Mouse (Mus musculus) small intestine, adult 2 months (tissue): ENCODE results near the gene Tas1r2. TPM values are rescaled to one million over a fixed set of nuclear protein-coding genes. Genes with fewer than 3 reads are reported as not detected.

ENCODE experiments used
- H3K27ac ChIP-seq: fragments of 200-500 bp; 2 replicates; pipeline ENCODE4 v1.5.1; 2012; ENCODE audit warnings: low read depth, low read length, control low read depth, inconsistent platforms; ENCODE audit not compliant: insufficient read depth
- H3K27me3 ChIP-seq: fragments of 200-500 bp; 2 replicates; pipeline ENCODE4 v1.6.1; 2012; ENCODE audit warnings: mild to moderate bottlenecking, moderate library complexity, low read length, inconsistent platforms; ENCODE audit not compliant: control insufficient read depth, insufficient read depth
- H3K36me3 ChIP-seq: fragments of 200-500 bp; 2 replicates; pipeline ENCODE4 v1.6.1; 2012; ENCODE audit warnings: mild to moderate bottlenecking, low read length, control low read depth, inconsistent platforms; ENCODE audit not compliant: control insufficient read depth, insufficient read depth
- H3K4me1 ChIP-seq: fragments of 200-500 bp; 2 replicates; pipeline ENCODE4 v1.6.1; 2012; ENCODE audit warnings: low read length, inconsistent platforms, mixed read lengths; ENCODE audit not compliant: control insufficient read depth, insufficient read depth, insufficient read length
- H3K4me3 ChIP-seq: fragments of 200-500 bp; 2 replicates; pipeline ENCODE4 v1.5.1; 2012; ENCODE audit warnings: low read depth, mild to moderate bottlenecking, control low read depth, inconsistent platforms, low read length, moderate library complexity
- CTCF ChIP-seq: fragments of 200-500 bp; IDR thresholded peaks from 2 replicates; pipeline ENCODE4 v1.5.1; 2012; ENCODE audit warnings: low read depth, mild to moderate bottlenecking, control low read depth, inconsistent platforms, low read length, moderate library complexity, mixed read lengths; ENCODE audit not compliant: insufficient replicate concordance, insufficient read length; ENCODE audit errors: extremely low read depth
- POLR2A ChIP-seq: fragments of 200-500 bp; IDR thresholded peaks from 2 replicates; pipeline ENCODE4 v1.6.1; 2012; ENCODE audit warnings: low read depth, mild to moderate bottlenecking, control low read depth, inconsistent platforms, low read length, moderate library complexity
- WGBS: fragments of 180-500 bp; shearing (Covaris S2); methylation state at CpG from one replicate; pipeline ENCODE4 v1.1.7; 2018; 5-methylcytosine and 5-hydroxymethylcytosine counted together
- polyA plus RNA-seq: library from polyadenylated mRNA; depleted of rRNA; stranded (reverse); fragments of >200 nt; gene quantifications from 2 replicates; pipeline ENCODE4 v1.2.3, GENCODE M21; 2012

Tas1r2 gene
- polyA plus RNA-seq, 1 experiment = 0.41 TPM

DNA sequence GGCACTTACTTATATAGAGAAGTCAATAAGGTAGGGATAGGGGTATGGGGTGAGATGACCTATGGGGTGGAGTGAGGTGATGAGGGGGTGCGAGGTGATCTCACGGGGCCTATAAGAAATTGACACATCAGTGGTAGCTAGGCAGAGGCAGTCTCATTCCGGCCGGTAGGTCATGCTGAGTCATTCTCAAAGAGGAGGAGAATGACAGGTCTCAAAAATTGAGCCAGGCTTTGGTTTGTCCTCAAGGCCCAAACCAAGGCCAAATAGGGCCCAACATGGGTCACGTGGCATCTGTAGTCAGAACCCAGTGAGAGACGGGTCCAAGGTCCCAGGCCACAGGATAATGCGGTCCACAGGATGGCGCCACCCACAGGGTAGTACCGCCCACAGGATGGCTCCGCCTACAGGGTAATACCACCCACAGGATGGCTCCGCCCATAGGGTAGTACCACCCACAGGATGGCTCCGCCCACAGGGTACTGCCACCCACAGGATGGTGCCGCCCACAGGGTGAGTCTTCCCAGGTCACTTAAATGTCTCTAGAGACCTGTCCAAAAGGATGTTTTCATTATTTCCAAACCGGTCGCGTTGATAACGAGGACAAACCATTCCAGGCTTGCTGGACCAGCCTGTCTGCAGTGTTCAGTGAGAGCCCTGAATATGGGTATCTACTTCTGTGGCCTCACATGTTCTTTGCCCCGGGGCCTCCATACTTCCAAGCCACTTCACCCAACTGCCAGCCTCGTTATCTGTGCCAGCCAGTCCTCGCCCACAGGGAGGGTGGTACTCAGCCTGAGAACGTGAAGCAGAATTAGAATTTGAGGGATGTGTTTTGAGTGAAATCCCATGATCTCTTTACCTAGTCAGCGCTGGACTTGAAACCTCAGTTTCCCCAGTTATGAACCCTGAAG, 30.6 kb downstream of the Tas1r2 start:
- no peak for TF ChIP-seq POLR2A
- TF ChIP-seq CTCF = no peak
- no peaks in the 10 kb centered on the region for H3K27me3 ChIP-seq
- H3K36me3 ChIP-seq = no peaks in the 10 kb centered on the region
- H3K4me3 ChIP-seq = no peak overlapping the region
- 72% methylated on average over 22 of the region's 22 CpGs for WGBS
- no peak overlapping the region for H3K27ac ChIP-seq
- no peaks in the 10 kb centered on the region for H3K4me1 ChIP-seq

DNA sequence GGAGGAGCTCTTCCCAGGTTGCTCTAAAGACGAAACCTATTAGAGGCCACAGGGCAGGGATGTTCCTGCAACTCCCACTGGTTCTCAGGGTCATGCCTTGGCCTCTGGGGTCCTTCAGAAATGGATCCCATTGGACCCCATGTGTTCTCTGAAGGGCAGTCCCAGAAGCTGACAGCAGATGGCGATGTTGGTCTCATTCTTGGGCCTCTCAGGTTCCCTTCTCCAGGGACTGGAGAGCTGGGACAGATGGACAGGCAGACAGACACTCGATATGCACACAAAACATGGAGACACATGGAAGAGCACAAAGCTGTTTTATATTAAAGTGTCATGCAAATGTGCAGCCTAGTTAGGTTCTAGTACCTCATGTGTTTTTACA, 31.3 kb downstream of the Tas1r2 start:
- Histone ChIP-seq H3K4me3 (no peak overlapping the region), H3K27me3 (no peaks in the 10 kb centered on the region), H3K27ac (no peak overlapping the region), H3K4me1 (no peaks in the 10 kb centered on the region), H3K36me3 (no peaks in the 10 kb centered on the region)
- 11% methylated on average over 3 of the region's 3 CpGs for WGBS
- TF ChIP-seq CTCF = peak; percentile 64; the same call in 1 of the 2 replicates
- no peak for TF ChIP-seq POLR2A

DNA sequence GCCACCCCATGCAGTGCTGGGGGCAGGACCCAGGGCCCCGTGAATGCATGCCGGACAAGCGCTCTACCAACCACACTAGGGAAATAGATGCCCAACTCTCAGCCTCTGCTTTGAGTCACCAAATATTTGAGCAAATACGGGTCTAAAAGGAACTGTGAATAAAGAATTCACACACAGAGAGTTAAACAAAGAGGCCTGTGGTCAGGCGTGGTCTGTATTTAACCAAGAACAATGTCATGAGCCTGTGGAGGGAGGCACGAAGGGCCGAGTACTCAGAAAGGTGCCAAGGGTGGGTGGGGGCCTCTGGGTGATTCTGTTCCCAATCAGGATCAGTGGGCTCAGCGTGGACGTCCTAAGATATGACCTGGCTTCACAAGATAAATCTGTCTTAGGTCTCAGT, 34.7 kb downstream of the Tas1r2 start:
- Histone ChIP-seq H3K36me3 (no peaks in the 10 kb centered on the region), H3K27ac (no peak overlapping the region), H3K27me3 (no peaks in the 10 kb centered on the region), H3K4me1 (no peaks in the 10 kb centered on the region), H3K4me3 (no peak overlapping the region)
- WGBS = 63% methylated on average over 9 of the region's 9 CpGs
- TF ChIP-seq POLR2A (no peak), CTCF (no peak)

DNA sequence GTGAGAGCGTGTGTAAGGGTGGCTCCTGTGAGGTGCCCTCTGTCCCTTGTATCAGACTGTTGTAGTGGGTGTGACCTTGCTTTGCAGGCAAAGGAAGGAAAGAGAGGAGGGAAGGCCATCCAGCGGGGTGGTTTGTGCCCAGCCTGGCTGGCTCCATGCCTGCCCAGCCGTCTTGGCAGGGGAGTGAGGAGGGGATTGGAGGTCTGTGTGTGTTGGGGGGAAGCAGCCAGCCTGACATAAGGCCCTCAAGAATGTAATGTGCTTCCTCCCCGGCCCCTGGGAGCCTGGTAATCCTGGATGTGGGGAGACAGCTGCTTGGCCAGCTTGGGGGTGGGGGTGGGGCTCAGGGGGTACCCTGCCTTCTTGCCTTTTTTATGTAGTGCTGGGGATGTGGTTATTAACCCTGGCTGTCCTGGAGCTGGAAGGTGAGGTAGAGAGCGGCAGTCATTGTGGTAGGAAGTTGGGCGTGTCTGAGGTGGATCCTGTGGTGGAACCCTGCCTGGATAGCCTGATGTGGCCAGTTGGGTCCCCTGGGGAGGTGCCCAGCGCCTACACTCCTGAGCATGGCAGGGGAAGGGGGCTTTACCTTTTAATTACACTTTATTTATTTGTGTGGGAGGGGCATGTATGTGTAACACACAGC, 36.4 kb downstream of the Tas1r2 start:
- Histone ChIP-seq H3K36me3 (no peaks in the 10 kb centered on the region), H3K27me3 (no peaks in the 10 kb centered on the region), H3K4me1 (no peaks in the 10 kb centered on the region), H3K4me3 (no peak overlapping the region), H3K27ac (no peak overlapping the region)
- 41% methylated on average over 7 of the region's 7 CpGs for WGBS
- no peak for TF ChIP-seq POLR2A
- TF ChIP-seq CTCF = no peak

- H3K4me1 ChIP-seq = no peaks in the 10 kb centered on the region
- no peak overlapping the region for H3K4me3 ChIP-seq
- H3K27me3 ChIP-seq = no peaks in the 10 kb centered on the region
- WGBS = 31% methylated on average over 5 of the region's 5 CpGs
- TF ChIP-seq CTCF (no peak), POLR2A (no peak)
- H3K27ac ChIP-seq = no peak overlapping the region
- no peaks in the 10 kb centered on the region for H3K36me3 ChIP-seq
Measured at GRCm38 (mm10) chr4:139693315-139693714, 40.0 kb downstream of the Tas1r2 start.

- Histone ChIP-seq H3K36me3 (no peaks in the 10 kb centered on the region), H3K4me1 (no peaks in the 10 kb centered on the region), H3K27ac (no peak overlapping the region), H3K4me3 (no peak overlapping the region), H3K27me3 (no peaks in the 10 kb centered on the region; the same call in 1 of the 2 replicates)
- WGBS = 9% methylated on average over 9 of the region's 9 CpGs
- TF ChIP-seq POLR2A (no peak), CTCF (no peak)
Measured at GRCm38 (mm10) chr4:139697755-139698154, 44.4 kb downstream of the Tas1r2 start.

DNA sequence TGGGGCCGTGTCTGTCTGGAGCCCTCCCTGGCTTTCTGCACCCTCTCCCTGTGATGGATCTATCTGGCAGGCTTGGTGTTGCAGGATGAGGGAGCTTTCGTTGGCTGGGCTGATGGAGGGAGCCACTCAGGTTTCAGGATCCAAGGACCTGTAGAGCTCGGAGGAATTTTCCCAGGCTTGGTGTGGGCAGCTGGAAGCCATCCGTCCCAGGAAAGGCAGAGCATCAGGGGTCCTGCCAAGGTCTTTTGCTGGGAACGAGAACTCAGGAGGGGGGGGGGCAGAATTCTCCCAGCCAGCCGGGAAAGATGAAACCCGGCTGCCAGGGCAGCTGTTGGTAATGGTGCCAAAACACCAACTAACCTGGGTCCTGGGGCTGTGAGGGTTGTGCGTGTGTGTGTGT, 45.3 kb downstream of the Tas1r2 start:
- H3K4me3 ChIP-seq = no peak overlapping the region
- H3K27ac ChIP-seq = no peak overlapping the region
- TF ChIP-seq POLR2A (no peak), CTCF (no peak)
- WGBS = 67% methylated on average over 8 of the region's 8 CpGs
- no peaks in the 10 kb centered on the region for H3K4me1 ChIP-seq
- no peaks in the 10 kb centered on the region for H3K36me3 ChIP-seq
- H3K27me3 ChIP-seq = no peaks in the 10 kb centered on the region; the same call in 1 of the 2 replicates
